Mouse (Mus musculus): ENCODE results near the gene C2cd5. TPM values are rescaled to one million over a fixed set of nuclear protein-coding genes. Genes with fewer than 3 reads are reported as not detected.

Gene C2cd5
- polyA plus RNA-seq, 1 experiment from 2014 or later, result 9.0 TPM

GRCm38 (mm10) chr6:143073476-143073875, 26.5 kb downstream of the C2cd5 start:
- no peaks in the 10 kb centered on the region for H3K27me3 ChIP-seq (replicated peaks; ENCODE audit: insufficient read depth, low read length)
- DNase-seq (ENCODE audit: low spot score), result no peak
- no peak overlapping the region for H3K9ac ChIP-seq (replicated peaks; ENCODE audit: low read depth)
- H3K9me3 ChIP-seq (ENCODE audit: low read length), result no peaks in the 10 kb centered on the region
- H3K36me3 ChIP-seq (ENCODE audit: insufficient read depth, low read length), result 0 out of 2 replicates have a peak, but pooled peaks cover 4% of the 10 kb centered on the region
- ATAC-seq, result no peak
- WGBS, result 84% methylated on average over 6 of the region's 6 CpGs
- TF ChIP-seq EP300 (IDR thresholded peaks at IDR 0.05), result no peak
- no peak for TF ChIP-seq CTCF (IDR thresholded peaks at IDR 0.05)
- H3K4me1 ChIP-seq (ENCODE audit: insufficient read depth, low read depth, low read length), result no peaks in the 10 kb centered on the region
- no peak overlapping the region for H3K27ac ChIP-seq (ENCODE audit: low read length)
- H3K4me2 ChIP-seq (replicated peaks; ENCODE audit: low read depth, low read length), result no peak overlapping the region
- no peak overlapping the region for H3K4me3 ChIP-seq (ENCODE audit: low read depth, low read length)

- Histone ChIP-seq H3K27me3 (replicated peaks; ENCODE audit: insufficient read depth, low read length) (no peaks in the 10 kb centered on the region), H3K36me3 (ENCODE audit: insufficient read depth, low read length) (0 out of 2 replicates have a peak, but pooled peaks cover 4% of the 10 kb centered on the region), H3K27ac (ENCODE audit: low read length) (no peak overlapping the region), H3K4me3 (ENCODE audit: low read depth, low read length) (no peak overlapping the region), H3K4me2 (replicated peaks; ENCODE audit: low read depth, low read length) (no peak overlapping the region), H3K9ac (replicated peaks; ENCODE audit: low read depth) (no peak overlapping the region), H3K4me1 (ENCODE audit: insufficient read depth, low read depth, low read length) (no peaks in the 10 kb centered on the region), H3K9me3 (ENCODE audit: low read length) (no peaks in the 10 kb centered on the region)
- TF ChIP-seq EP300 (IDR thresholded peaks at IDR 0.05) (peak; percentile 85), CTCF (IDR thresholded peaks at IDR 0.05) (no peak)
- peak; percentile 78 for ATAC-seq
- 33% methylated on average over 8 of the region's 8 CpGs for WGBS
- DNase-seq (ENCODE audit: low spot score), result peak; percentile 87
Measured at GRCm38 (mm10) chr6:143072412-143073014, 27.4 kb downstream of the C2cd5 start.

- ATAC-seq (no peak), DNase-seq (ENCODE audit: low spot score) (no peak)
- no peaks in the 10 kb centered on the region for H3K4me1 ChIP-seq (ENCODE audit: insufficient read depth, low read depth, low read length)
- H3K27me3 ChIP-seq (replicated peaks; ENCODE audit: insufficient read depth, low read length), result no peaks in the 10 kb centered on the region
- H3K4me2 ChIP-seq (replicated peaks; ENCODE audit: low read depth, low read length), result no peak overlapping the region
- H3K27ac ChIP-seq (ENCODE audit: low read length), result no peak overlapping the region
- TF ChIP-seq CTCF (IDR thresholded peaks at IDR 0.05) (no peak), EP300 (IDR thresholded peaks at IDR 0.05) (no peak)
- WGBS, result 73% methylated on average over 9 of the region's 9 CpGs
- no peaks in the 10 kb centered on the region for H3K9me3 ChIP-seq (ENCODE audit: low read length)
- H3K36me3 ChIP-seq (ENCODE audit: insufficient read depth, low read length), result 0 out of 2 replicates have a peak, but pooled peaks cover 4% of the 10 kb centered on the region
- H3K9ac ChIP-seq (replicated peaks; ENCODE audit: low read depth), result no peak overlapping the region
- no peak overlapping the region for H3K4me3 ChIP-seq (ENCODE audit: low read depth, low read length)
Measured at GRCm38 (mm10) chr6:143070736-143071135, 29.2 kb downstream of the C2cd5 start.

GRCm38 (mm10) chr6:143070019-143070418, 29.9 kb downstream of the C2cd5 start:
- H3K4me2 ChIP-seq (replicated peaks; ENCODE audit: low read depth, low read length), result no peak overlapping the region
- no peak overlapping the region for H3K4me3 ChIP-seq (ENCODE audit: low read depth, low read length)
- no peak overlapping the region for H3K27ac ChIP-seq (ENCODE audit: low read length)
- no peak for TF ChIP-seq EP300 (IDR thresholded peaks at IDR 0.05)
- no peak for TF ChIP-seq CTCF (IDR thresholded peaks at IDR 0.05)
- ATAC-seq (no peak), DNase-seq (ENCODE audit: low spot score) (no peak)
- H3K36me3 ChIP-seq (ENCODE audit: insufficient read depth, low read length), result 0 out of 2 replicates have a peak, but pooled peaks cover 4% of the 10 kb centered on the region
- no peak overlapping the region for H3K9ac ChIP-seq (replicated peaks; ENCODE audit: low read depth)
- H3K4me1 ChIP-seq (ENCODE audit: insufficient read depth, low read depth, low read length), result no peaks in the 10 kb centered on the region
- no peaks in the 10 kb centered on the region for H3K27me3 ChIP-seq (replicated peaks; ENCODE audit: insufficient read depth, low read length)
- WGBS, result 86% methylated on average over 5 of the region's 5 CpGs
- H3K9me3 ChIP-seq (ENCODE audit: low read length), result no peaks in the 10 kb centered on the region

- H3K27ac ChIP-seq (ENCODE audit: low read length), result no peak overlapping the region
- no peak overlapping the region for H3K4me3 ChIP-seq (ENCODE audit: low read depth, low read length)
- TF ChIP-seq EP300 (IDR thresholded peaks at IDR 0.05), result no peak
- no peak for TF ChIP-seq CTCF (IDR thresholded peaks at IDR 0.05)
- no peaks in the 10 kb centered on the region for H3K9me3 ChIP-seq (ENCODE audit: low read length)
- 85% methylated on average over 8 of the region's 8 CpGs for WGBS
- DNase-seq (ENCODE audit: low spot score) (no peak), ATAC-seq (no peak)
- H3K9ac ChIP-seq (replicated peaks; ENCODE audit: low read depth), result no peak overlapping the region
- no peak overlapping the region for H3K4me2 ChIP-seq (replicated peaks; ENCODE audit: low read depth, low read length)
- no peaks in the 10 kb centered on the region for H3K4me1 ChIP-seq (ENCODE audit: insufficient read depth, low read depth, low read length)
- H3K27me3 ChIP-seq (replicated peaks; ENCODE audit: insufficient read depth, low read length), result no peaks in the 10 kb centered on the region
- 0 out of 2 replicates have a peak, but pooled peaks cover 4% of the 10 kb centered on the region for H3K36me3 ChIP-seq (ENCODE audit: insufficient read depth, low read length)
Measured at GRCm38 (mm10) chr6:143069606-143070005, 30.3 kb downstream of the C2cd5 start.

GRCm38 (mm10) chr6:143068181-143068915, 31.6 kb downstream of the C2cd5 start:
- Histone ChIP-seq H3K9me3 (ENCODE audit: low read length) (no peaks in the 10 kb centered on the region), H3K27ac (ENCODE audit: low read length) (no peak overlapping the region), H3K27me3 (replicated peaks; ENCODE audit: insufficient read depth, low read length) (no peaks in the 10 kb centered on the region), H3K4me3 (ENCODE audit: low read depth, low read length) (no peak overlapping the region), H3K9ac (replicated peaks; ENCODE audit: low read depth) (no peak overlapping the region), H3K4me1 (ENCODE audit: insufficient read depth, low read depth, low read length) (no peaks in the 10 kb centered on the region), H3K4me2 (replicated peaks; ENCODE audit: low read depth, low read length) (no peak overlapping the region), H3K36me3 (ENCODE audit: insufficient read depth, low read length) (0 out of 2 replicates have a peak, but pooled peaks cover 2% of the 10 kb centered on the region)
- no peak for TF ChIP-seq CTCF (IDR thresholded peaks at IDR 0.05)
- no peak for TF ChIP-seq EP300 (IDR thresholded peaks at IDR 0.05)
- ATAC-seq (peak; percentile 50), DNase-seq (ENCODE audit: low spot score) (no peak)
- 38% methylated on average over 9 of the region's 9 CpGs for WGBS

All from lung, postnatal 0 days (tissue).